ENCODE assay signal across 8 mouse cellular contexts in genomic region chr5:140768333-140768732, GRCm38 (mm10). TPM values are rescaled to one million over a fixed set of nuclear protein-coding genes. Genes with fewer than 3 reads are reported as not detected.
DNase-seq lines count a peak whose midpoint lies in the region; ATAC-seq lines count a peak whose summit lies in the region.

No protein-coding gene starts in this region.

- ATAC-seq in intestine, embryonic 16.5 days: no peak
- ATAC-seq in liver, embryonic 15.5 days (ENCODE audit: insufficient read depth): no peak
- no peak for ATAC-seq in stomach, embryonic 14.5 days (ENCODE audit: insufficient number of reproducible peaks, insufficient read depth, low FRiP score, low read depth)
- no peak for ATAC-seq in monocyte, adult 5-6 weeks (replicated peaks; ENCODE audit: insufficient number of reproducible peaks, low FRiP score, low TSS enrichment, poor library complexity, severe bottlenecking)

- no peaks in the 10 kb centered on the region for H3K36me3 ChIP-seq in intestine, embryonic 16.5 days (ENCODE audit: control insufficient read depth, insufficient read depth, low read length)
- no peaks in the 10 kb centered on the region for H3K36me3 ChIP-seq in liver, embryonic 15.5 days (replicated peaks)
- no peaks in the 10 kb centered on the region; the same call in 1 of the 2 replicates for H3K36me3 ChIP-seq in stomach, embryonic 14.5 days (ENCODE audit: control insufficient read depth, insufficient read depth, low read length)

- no peak overlapping the region for H3K4me2 ChIP-seq in intestine, embryonic 16.5 days (ENCODE audit: low read depth, low read length)
- H3K4me2 ChIP-seq in liver, embryonic 15.5 days: no peak overlapping the region
- no peak overlapping the region for H3K4me2 ChIP-seq in stomach, embryonic 14.5 days (replicated peaks; ENCODE audit: low read depth, low read length)

- H3K27ac ChIP-seq in intestine, embryonic 16.5 days (ENCODE audit: low read length): peak overlapping the region; percentile 95
- H3K27ac ChIP-seq in liver, embryonic 15.5 days (replicated peaks): peak overlapping the region; percentile 67; the same call in 1 of the 2 replicates
- H3K27ac ChIP-seq in stomach, embryonic 14.5 days (ENCODE audit: low read length): peak overlapping the region; percentile 94

- peak; percentile 79 for DNase-seq in adrenal gland, adult 2 months
- DNase-seq in adrenal gland, postnatal 4 days (ENCODE audit: low spot score in 2 of 2): no peak
- DNase-seq in adrenal gland, adult 8-10 months: peak; percentile 58
- peak; percentile 42 for DNase-seq in fibroblast of lung, adult 2 months (ENCODE audit: low read depth)

- H3K4me3 ChIP-seq in intestine, embryonic 16.5 days (ENCODE audit: low read length): no peak overlapping the region
- no peak overlapping the region for H3K4me3 ChIP-seq in liver, embryonic 15.5 days (replicated peaks)
- H3K4me3 ChIP-seq in stomach, embryonic 14.5 days (ENCODE audit: low read depth, low read length): no peak overlapping the region

- H3K27me3 ChIP-seq in intestine, embryonic 16.5 days (replicated peaks; ENCODE audit: control insufficient read depth, insufficient read depth, low read length): no peaks in the 10 kb centered on the region
- H3K27me3 ChIP-seq in liver, embryonic 15.5 days: no peaks in the 10 kb centered on the region
- no peaks in the 10 kb centered on the region for H3K27me3 ChIP-seq in stomach, embryonic 14.5 days (ENCODE audit: control insufficient read depth, insufficient read depth, low read length)

- peaks cover 32% of the 10 kb centered on the region for H3K4me1 ChIP-seq in intestine, embryonic 16.5 days (ENCODE audit: control insufficient read depth, insufficient read depth, low read length)
- H3K4me1 ChIP-seq in liver, embryonic 15.5 days (replicated peaks): peaks cover 73% of the 10 kb centered on the region
- H3K4me1 ChIP-seq in stomach, embryonic 14.5 days (ENCODE audit: control insufficient read depth, insufficient read depth, low read length): peaks cover 40% of the 10 kb centered on the region

- no peak overlapping the region for H3K9ac ChIP-seq in intestine, embryonic 16.5 days (ENCODE audit: low read depth, low read length)
- H3K9ac ChIP-seq in liver, embryonic 15.5 days: no peak overlapping the region
- no peak overlapping the region for H3K9ac ChIP-seq in stomach, embryonic 14.5 days (replicated peaks; ENCODE audit: low read depth, low read length)

- H3K9me3 ChIP-seq in intestine, embryonic 16.5 days (ENCODE audit: control insufficient read depth, low read length): no peaks in the 10 kb centered on the region
- H3K9me3 ChIP-seq in liver, embryonic 15.5 days (replicated peaks): no peaks in the 10 kb centered on the region
- H3K9me3 ChIP-seq in stomach, embryonic 14.5 days (ENCODE audit: control insufficient read depth, low read depth, low read length): no peaks in the 10 kb centered on the region

- WGBS in intestine, embryonic 16.5 days: 58% methylated on average over 5 of the region's 5 CpGs
- 35% methylated on average over 5 of the region's 5 CpGs for WGBS in liver, embryonic 15.5 days (ENCODE audit: insufficient replicate concordance)
- 65% methylated on average over 5 of the region's 5 CpGs for WGBS in stomach, embryonic 14.5 days

RNA-seq across cellular contexts. Expression of gene Amz1, which starts 44.4 kb away (rescaled TPM):
- 1 to 10 TPM in 1 of 2 experiments, under 1 TPM in 1; 0.52 to 1.1 TPM for total RNA-seq in adrenal gland, adult 2 months (2021)
- 1.5 and 1.6 TPM in 2 replicates for polyA plus RNA-seq in adrenal gland, adult 2 months (2012; rRNA removed)
- total RNA-seq in adrenal gland, postnatal 4 days (2021): 1 to 10 TPM; 1.2 to 1.5 TPM
- total RNA-seq in adrenal gland, adult 8-10 months (2022): 1 to 10 TPM in 2 of 4 experiments, under 1 TPM in 2; 0.59 to 1.8 (median 1.2) TPM
- polyA plus RNA-seq in intestine, embryonic 16.5 days (2015; fragmentation: Nextera tagmentation; extraction: Ambion mirVana): 1.4 and 1.5 TPM in 2 replicates
- polyA plus RNA-seq in liver, embryonic 15.5 days (2015; fragmentation: Nextera tagmentation; extraction: Ambion mirVana): 1.4 and 1.7 TPM in 2 replicates
- 1.1 and 1.2 TPM in 2 replicates for polyA plus RNA-seq in stomach, embryonic 14.5 days (2014; fragmentation: Nextera tagmentation; extraction: Ambion mirVana)
- total RNA-seq in monocyte, adult 5-6 weeks (2017): 7.8 to 13.5 TPM (median 10.2 TPM) in 3 replicates

Comparison
In these comparisons a context has a peak if more than half of its experiments do, and no peak if none do; other contexts are left out.
1. DNase-seq: peak in adrenal gland, adult 2 months (single experiment), adrenal gland, adult 8-10 months (single experiment) and fibroblast of lung, adult 2 months (single experiment); none in adrenal gland, postnatal 4 days (0 of 2).
2. Peak in every context shown above with its lines, with median percentiles within 50 percentile points of each other: H3K27ac ChIP-seq.